Mouse (Mus musculus): ENCODE results near the gene Klf16.
A peak's percentile ranks its signal among the peaks of the same experiment; 100 is the strongest.

Gene Klf16

DNA sequence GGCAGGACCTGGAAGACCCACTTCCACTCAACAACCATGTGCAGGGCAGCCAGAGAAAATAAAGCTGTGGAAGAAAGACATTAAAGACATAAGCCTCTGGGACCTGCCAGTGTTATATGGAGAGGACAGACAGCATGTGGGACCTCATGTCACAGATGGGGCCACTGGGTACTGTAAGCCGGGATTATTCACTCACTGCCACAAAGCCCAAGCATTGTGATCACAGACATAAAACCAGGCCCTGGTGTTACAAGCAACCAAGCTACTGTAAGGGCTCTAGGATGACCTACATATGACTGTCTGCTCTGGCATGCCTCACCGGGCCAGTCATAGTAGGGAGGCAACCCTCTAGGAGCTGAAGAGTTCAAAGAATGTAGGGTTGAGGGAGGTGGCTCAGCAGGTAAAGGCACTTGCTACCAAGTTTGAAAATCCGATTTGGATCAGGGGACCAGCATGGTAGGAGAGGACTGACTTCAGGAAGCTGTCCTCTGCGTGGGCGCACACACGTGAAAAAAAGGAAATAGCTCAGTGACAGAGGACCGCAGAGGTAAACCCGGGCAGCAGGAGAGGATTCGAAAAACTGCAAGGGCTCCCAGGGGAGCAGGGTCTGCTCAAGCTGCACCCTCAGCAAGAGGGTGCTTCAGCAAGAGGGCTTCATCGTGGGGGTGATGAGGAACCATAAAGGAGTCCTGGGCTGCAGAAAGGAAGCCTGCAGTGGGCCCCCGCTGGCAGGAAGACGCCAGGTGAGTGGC is 12.2 kb upstream of the Klf16 start:
- H3K36me3 ChIP-seq (ENCODE audit: control insufficient read depth, insufficient read depth, low read length, poor library complexity, severe bottlenecking): peaks cover 3% of the 10 kb centered on the region; the same call in 1 of the 2 replicates
- DNase-seq (ENCODE audit: low read depth, low spot score): peak; percentile 86

DNA sequence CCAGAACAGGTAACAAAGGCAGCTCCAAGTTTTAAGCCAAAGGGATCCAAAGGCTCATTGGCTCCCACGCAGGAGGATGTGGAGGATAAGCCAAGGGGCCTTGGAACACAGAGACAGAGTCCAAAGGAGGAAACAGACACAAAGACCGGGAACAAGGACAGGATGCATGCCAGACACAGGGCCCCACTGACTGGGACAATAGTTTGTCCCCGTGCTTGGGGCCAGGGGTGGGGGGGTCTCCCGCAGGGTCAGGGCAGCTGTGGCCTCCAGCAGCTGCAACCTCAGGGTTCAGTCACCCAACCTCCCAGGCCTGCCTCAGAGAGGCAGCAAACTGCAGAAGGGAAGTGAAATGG is 10.2 kb upstream of the Klf16 start:
- DNase-seq (ENCODE audit: low read depth, low spot score): no peak
- H3K27me3 ChIP-seq (ENCODE audit: control insufficient read depth, insufficient read depth, low read length, poor library complexity, severe bottlenecking): no peaks in the 10 kb centered on the region
- peaks cover 10% of the 10 kb centered on the region for H3K36me3 ChIP-seq (ENCODE audit: control insufficient read depth, insufficient read depth, low read length, poor library complexity, severe bottlenecking)

More for the DNA sequence above, 12.2 kb upstream of the Klf16 start:
- H3K27me3 ChIP-seq (ENCODE audit: control insufficient read depth, insufficient read depth, low read length, poor library complexity, severe bottlenecking): no peaks in the 10 kb centered on the region

DNA sequence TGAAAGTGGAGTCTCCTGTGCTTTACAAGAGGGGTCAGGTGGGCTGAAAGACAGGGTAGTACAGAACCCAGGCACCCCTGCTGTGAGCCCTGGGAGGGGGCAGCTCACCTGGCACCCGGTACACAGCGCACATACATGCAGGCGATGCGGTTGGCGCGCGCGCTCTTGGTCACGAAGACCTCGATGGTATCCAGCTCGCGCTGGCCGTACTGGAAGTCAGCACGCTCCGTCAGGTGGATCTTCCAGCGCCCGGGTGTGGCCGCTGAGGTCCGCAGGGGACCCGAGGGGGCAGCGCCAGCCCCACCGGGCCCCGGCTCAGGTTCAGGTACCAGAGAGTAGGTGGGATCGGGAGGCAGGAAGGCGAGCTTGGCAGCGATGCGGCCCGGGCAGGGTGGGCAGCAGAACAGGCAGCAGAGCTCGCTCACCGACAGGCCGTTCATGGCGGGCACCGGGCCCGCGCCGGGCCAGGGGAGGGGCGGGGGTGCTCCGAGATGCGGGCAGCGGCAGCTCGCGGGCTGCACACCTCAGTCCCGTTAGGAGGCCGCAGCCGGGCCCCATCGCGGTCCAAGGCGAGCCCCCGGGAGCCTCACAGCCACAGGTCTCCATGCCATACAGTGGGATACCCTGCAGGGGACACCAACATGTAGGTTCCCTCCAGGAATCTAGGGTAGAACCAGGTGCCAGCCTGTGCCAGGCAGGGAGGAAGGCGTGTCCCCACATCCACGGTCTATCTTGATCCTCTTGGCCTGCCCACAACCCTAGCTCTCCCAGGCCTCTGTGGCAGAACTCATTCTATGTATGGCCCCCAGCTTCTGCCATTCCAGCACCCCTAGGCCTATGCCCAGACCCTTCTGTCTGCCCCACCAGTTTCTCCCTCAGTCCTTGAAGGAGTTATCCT is 9.5 kb upstream of the Klf16 start:
- Histone ChIP-seq H3K36me3 (ENCODE audit: control insufficient read depth, insufficient read depth, low read length, poor library complexity, severe bottlenecking) (peaks cover 10% of the 10 kb centered on the region), H3K27me3 (ENCODE audit: control insufficient read depth, insufficient read depth, low read length, poor library complexity, severe bottlenecking) (no peaks in the 10 kb centered on the region)
- no peak for DNase-seq (ENCODE audit: low read depth, low spot score)

DNA sequence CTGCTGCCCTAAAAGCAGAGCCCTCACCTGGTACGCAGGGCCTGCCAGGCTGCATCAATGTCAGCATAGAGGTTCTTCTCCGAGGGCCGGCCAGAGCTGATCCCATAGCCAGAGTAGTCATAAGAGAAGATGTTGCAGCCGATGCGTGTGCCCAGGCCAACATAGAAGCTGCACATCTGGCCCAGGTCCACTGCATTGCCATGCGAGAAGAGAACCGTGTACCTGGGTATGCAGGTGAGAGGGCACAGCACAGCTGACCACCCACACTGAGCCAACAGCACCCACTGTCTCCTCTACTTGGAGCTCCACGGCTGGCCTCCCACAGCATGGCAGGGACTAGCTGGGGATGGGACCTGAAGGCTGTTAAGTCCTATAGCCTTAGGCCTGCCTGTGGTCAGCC is 8.5 kb upstream of the Klf16 start:
- Histone ChIP-seq H3K27me3 (ENCODE audit: control insufficient read depth, insufficient read depth, low read length, poor library complexity, severe bottlenecking) (no peaks in the 10 kb centered on the region), H3K36me3 (ENCODE audit: control insufficient read depth, insufficient read depth, low read length, poor library complexity, severe bottlenecking) (peaks cover 10% of the 10 kb centered on the region)
- no peak for DNase-seq (ENCODE audit: low read depth, low spot score)

DNA sequence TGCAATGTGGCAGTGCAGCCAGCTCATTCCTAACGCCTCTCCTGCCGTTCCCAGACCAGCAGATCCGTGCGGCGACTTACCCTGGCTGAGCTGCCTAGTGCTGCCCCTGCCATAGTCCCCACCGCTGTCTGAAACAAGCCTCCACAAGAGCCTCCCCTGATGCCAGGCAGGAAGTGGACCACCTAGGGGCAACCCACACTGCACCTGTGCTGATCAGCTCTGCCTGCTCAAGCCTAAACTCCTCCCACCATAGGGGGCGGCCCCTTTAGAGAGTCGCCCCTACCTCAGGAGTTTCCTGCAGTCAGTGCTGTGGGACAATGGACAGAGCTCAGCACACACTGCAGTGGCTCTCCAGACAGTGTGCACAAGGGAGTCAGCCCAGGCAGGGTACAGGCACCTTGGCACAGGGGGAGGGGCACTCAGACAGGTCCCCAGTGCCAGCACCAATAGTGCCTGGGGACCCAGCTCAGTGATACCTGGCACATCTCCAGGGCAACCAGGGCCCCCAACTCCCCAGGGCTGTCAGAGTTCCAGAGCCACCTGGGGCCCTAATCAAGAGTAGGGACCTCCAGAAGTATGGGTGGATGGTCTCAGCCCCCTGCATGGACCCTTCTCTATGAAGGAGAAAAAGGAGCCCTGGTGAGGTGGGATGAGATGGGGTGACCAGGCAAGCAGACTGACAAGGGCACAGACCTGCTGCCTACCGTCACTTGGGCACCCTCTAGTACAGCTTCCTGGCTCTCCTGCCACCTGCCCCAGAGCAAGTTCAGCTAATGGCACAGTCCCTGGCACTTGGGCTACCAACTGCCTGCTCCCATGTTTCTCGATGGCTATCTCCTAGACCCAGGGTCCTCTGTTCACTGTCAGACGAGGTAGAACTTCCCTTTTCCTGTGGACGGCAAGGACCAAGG is 7.8 kb upstream of the Klf16 start:
- no peaks in the 10 kb centered on the region for H3K27me3 ChIP-seq (ENCODE audit: control insufficient read depth, insufficient read depth, low read length, poor library complexity, severe bottlenecking)

DNA sequence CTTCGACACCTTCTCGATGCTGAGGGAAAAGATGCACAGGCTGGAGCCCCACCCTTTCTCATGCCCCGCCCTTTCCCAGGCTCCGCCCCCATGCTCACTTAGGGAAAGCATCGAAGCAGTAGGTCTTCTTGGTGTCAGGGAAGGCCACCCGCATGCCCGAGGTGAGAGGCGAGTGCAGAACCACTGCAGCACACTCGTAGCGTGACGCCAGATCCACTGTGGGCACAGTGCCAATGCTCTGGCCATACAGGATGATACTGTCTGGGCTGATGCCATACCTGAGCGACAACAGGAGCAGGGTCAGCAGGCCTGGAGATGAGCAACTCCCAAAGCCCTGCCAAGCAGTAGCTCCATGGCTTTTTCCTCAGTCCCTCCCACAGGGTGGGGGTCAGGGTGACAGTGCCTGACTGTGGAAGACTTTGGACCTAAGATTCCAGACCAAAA is 6.9 kb upstream of the Klf16 start:
- no peak for DNase-seq (ENCODE audit: low read depth, low spot score)
- peaks cover 10% of the 10 kb centered on the region for H3K36me3 ChIP-seq (ENCODE audit: control insufficient read depth, insufficient read depth, low read length, poor library complexity, severe bottlenecking)
- H3K27me3 ChIP-seq (ENCODE audit: control insufficient read depth, insufficient read depth, low read length, poor library complexity, severe bottlenecking): no peaks in the 10 kb centered on the region

More for the DNA sequence above, 7.8 kb upstream of the Klf16 start:
- H3K36me3 ChIP-seq (ENCODE audit: control insufficient read depth, insufficient read depth, low read length, poor library complexity, severe bottlenecking): peaks cover 10% of the 10 kb centered on the region
- DNase-seq (ENCODE audit: low read depth, low spot score): no peak

DNA sequence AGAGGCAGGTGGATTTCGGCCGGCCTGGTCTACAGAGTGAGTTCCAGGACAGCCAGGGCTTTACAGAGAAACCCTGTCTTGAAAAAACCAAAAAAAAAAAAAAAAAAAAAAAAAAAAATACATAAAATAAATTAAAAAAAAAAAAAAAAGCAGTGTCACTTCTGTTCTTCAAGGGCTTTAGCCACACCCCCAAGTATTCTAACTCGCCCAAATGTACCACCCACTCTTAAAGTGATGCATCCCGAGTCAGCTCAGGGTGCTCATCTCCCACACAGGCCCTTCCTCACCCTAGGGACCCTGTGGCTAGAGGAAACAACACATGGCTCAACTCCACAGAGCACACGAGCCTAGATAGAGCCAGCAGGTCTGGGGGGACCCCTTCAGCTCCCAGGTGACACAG is 5.9 kb upstream of the Klf16 start:
- H3K36me3 ChIP-seq (ENCODE audit: control insufficient read depth, insufficient read depth, low read length, poor library complexity, severe bottlenecking): peaks cover 10% of the 10 kb centered on the region

DNA sequence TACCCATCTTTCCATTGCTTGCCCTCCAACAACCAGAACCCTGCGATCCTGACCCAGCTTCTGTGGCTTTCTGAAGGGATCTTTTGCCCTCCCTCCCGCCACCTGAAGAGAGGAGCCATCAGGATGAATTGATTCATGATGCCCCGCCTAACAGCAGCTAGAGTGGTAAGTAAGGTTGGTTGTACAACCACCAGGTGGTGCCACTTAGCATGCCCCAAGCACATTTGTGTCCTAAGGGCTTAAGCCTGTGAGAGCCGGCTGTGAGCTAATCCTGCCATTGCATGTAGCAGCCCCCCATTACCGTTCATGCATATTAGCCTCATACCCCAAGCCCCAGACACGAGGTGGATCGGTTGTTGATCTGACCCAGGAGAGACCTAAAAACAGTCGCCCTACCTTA is 1.8 kb upstream of the Klf16 start:
- DNase-seq (ENCODE audit: low read depth, low spot score): peak; percentile 94
- Histone ChIP-seq H3K27me3 (ENCODE audit: control insufficient read depth, insufficient read depth, low read length, poor library complexity, severe bottlenecking) (no peaks in the 10 kb centered on the region), H3K36me3 (ENCODE audit: control insufficient read depth, insufficient read depth, low read length, poor library complexity, severe bottlenecking) (peaks cover 7% of the 10 kb centered on the region)

More for the DNA sequence above, 5.9 kb upstream of the Klf16 start:
- DNase-seq (ENCODE audit: low read depth, low spot score): no peak
- H3K27me3 ChIP-seq (ENCODE audit: control insufficient read depth, insufficient read depth, low read length, poor library complexity, severe bottlenecking): no peaks in the 10 kb centered on the region

DNA sequence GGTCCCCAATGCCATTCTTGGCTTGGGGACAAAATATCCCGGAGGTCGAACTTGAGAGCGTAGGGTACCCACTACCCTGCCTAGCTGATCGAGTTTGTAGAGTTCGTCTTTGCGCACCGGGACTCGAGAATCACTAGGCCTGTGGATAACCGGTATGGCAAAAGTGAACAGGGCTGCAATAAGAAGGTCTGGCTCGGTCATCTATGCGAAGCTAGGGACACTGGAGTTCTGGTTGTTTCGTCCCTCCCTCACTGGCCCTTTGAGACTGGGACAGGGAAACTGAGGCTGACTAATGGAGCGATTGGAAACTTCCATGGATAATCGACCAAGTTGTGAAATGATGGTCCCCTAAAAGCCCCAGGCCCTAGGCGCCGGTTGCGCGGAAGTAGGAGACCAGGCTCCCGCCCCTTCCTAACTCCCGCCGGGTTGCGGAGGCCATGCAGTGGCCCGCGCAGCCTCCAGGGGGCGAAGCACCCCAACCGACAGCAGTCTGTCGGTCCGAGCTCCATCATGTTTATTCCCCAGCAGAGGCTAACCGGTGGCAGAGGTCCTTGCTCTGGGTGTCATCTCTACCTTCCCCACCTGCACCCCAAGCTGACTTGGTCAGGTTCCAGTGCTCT is 1.1 kb upstream of the Klf16 start:
- peaks cover 3% of the 10 kb centered on the region for H3K36me3 ChIP-seq (ENCODE audit: control insufficient read depth, insufficient read depth, low read length, poor library complexity, severe bottlenecking)
- DNase-seq (ENCODE audit: low read depth, low spot score): peak; percentile 92
- H3K27me3 ChIP-seq (ENCODE audit: control insufficient read depth, insufficient read depth, low read length, poor library complexity, severe bottlenecking): no peaks in the 10 kb centered on the region

DNA sequence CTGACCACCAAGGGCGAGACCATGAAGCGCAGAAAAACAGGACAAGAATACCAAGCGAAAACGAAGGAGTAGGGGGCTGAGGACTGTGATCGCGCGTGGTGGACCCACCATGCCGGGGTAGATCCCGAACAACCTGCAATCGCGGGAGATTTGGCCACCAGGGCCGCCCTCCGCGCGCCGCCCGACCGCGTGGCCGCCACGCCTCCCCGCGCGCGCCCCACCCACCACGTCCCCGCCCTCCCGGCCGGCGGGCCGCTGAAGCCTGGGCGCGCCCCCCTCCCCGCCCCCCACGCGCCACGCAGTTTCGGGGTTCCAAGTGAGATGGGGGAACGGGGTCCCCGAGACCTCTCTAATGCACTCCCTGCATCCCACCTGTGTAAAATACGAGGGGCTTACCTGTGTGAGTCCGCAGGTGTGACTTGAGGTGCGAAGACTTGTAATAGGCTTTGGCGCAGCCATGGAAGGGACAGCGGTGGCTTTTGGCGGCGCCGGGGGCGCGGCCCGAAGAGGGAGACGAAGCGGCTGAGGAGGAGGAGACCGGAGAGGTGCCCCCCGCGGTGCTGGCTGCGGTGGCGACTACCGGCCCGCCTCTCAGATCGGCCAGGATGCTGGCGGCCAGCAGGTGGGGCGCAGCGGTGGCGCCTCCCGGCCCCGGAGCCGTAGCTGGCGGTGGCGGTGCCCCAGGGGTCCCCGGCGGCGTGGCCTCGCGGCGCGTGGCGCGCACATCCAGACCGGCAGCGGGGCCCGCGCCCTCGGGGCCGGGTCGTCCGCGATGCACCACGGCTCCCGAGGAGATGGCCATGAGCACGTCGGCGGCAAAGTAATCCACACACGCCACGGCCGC is 548 bp downstream of the Klf16 start:
- Histone ChIP-seq H3K27me3 (ENCODE audit: control insufficient read depth, insufficient read depth, low read length, poor library complexity, severe bottlenecking) (no peaks in the 10 kb centered on the region), H3K36me3 (ENCODE audit: control insufficient read depth, insufficient read depth, low read length, poor library complexity, severe bottlenecking) (no peaks in the 10 kb centered on the region)
- DNase-seq (ENCODE audit: low read depth, low spot score): peak; percentile 71

DNA sequence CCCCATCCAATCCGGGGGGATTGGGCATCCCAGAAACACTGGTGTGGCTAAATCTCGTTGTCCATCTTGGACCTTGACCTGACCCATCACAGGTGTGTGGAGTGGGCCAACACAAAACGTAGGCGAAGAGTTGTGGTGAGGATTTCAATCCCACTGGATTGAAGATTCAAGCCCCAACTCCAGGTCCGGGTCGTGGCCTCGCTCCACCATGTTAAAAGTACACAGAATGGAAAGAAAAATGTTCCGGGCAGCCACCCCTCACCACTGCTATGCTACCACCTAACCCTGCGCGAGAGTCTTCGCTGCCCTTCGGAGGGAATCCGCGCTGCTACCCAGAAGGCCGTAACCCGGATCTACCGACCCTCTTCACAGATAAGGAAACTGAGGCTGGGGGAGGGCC is 1.2 kb downstream of the Klf16 start:
- DNase-seq (ENCODE audit: low read depth, low spot score): no peak
- Histone ChIP-seq H3K27me3 (ENCODE audit: control insufficient read depth, insufficient read depth, low read length, poor library complexity, severe bottlenecking) (no peaks in the 10 kb centered on the region), H3K36me3 (ENCODE audit: control insufficient read depth, insufficient read depth, low read length, poor library complexity, severe bottlenecking) (no peaks in the 10 kb centered on the region)

DNA sequence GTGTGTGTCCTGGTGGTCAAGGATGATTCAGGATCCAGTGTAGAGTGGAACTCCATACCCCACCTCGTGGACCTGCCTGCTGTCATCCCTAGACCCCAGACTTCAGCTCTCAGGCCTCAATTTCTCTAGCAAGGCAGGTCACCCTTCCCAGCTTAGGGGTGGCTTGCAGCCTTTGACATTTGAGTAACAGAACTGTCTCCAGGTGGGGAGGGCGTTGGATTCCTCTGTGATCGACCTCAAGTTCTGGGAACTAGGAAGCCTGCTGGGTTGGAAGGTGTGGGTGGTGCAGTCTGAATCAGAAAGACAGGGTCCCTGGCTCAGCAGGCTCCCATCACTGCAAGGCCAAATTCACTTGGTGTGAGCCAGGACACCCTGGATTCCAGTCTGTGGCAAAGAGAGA is 2.2 kb downstream of the Klf16 start:
- Histone ChIP-seq H3K36me3 (ENCODE audit: control insufficient read depth, insufficient read depth, low read length, poor library complexity, severe bottlenecking) (no peaks in the 10 kb centered on the region), H3K27me3 (ENCODE audit: control insufficient read depth, insufficient read depth, low read length, poor library complexity, severe bottlenecking) (no peaks in the 10 kb centered on the region)
- no peak for DNase-seq (ENCODE audit: low read depth, low spot score)

DNA sequence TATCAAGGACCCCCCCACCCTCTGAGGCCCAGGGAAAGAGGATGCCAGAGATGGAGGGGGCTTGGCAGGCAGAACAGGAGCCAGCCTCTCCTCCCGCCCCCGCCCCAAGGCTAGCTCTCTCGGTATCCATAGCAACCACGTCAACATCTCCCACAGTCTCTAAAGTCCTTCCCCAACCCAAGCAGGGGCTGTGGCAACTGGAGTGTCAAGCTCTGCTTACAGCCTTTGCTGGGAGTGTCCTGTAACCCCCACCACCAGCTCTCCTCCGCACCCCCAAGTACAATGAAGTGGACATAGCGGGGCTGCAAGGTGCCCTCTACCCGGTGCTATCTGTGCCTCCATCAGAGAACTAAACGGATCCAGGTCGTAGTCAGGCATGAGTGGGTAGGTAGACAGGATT is 3.2 kb downstream of the Klf16 start:
- no peak for DNase-seq (ENCODE audit: low read depth, low spot score)

More for the DNA sequence above, 3.2 kb downstream of the Klf16 start:
- H3K27me3 ChIP-seq (ENCODE audit: control insufficient read depth, insufficient read depth, low read length, poor library complexity, severe bottlenecking): no peaks in the 10 kb centered on the region
- H3K36me3 ChIP-seq (ENCODE audit: control insufficient read depth, insufficient read depth, low read length, poor library complexity, severe bottlenecking): no peaks in the 10 kb centered on the region
